Mouse (Mus musculus) cerebellum, adult 2 months (tissue): Measurements from ENCODE around the gene Bloc1s1.

Source experiments
- CTCF ChIP-seq: fragments of 200-500 bp; IDR thresholded peaks from 2 replicates; pipeline ENCODE4 v1.5.1; 2011; ENCODE audit warnings: low read depth, mild to moderate bottlenecking, control low read depth, low read length, moderate library complexity, borderline replicate concordance; ENCODE audit not compliant: insufficient read depth
- POLR2A ChIP-seq: fragments of 200-500 bp; IDR thresholded peaks from 2 replicates; pipeline ENCODE4 v1.6.1; 2011; ENCODE audit warnings: low read length, control low read depth, borderline replicate concordance; ENCODE audit not compliant: insufficient read depth

DNA sequence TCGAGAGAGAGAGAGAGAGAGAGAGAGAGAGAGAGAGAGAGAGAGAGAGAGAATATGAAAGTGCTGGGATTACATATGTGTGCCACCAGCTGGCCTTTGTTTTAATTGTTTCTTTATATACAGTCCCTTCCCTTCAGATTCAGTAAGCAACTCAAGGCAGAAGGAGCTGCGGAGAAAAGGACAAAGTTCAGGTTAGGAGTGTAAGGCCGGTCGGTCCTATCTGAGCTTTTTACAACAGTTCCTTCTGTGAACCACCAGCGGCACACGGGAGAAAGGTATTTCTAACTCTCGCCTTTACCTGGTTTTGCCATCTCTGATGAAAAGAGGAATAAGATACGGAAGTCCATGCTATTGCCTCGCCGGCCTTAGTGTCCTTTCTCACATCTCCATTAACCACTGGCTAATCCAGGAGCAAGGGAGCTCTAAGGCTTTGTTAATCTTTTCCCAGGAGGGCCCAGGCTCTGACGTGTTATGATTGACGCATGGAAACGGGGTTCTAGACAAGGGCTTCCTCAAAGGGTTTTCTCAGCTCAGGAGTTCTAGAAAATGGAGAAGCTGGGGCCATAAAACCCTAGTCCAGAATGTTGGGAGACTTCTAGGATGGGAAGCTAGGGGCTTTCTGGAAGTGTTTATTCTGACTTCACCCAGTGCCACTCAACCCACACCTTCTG is 14.9 kb downstream of the Bloc1s1 start:
- TF ChIP-seq CTCF (no peak), POLR2A (no peak)
